Mouse (Mus musculus) limb, embryonic 12.5 days (tissue): ENCODE measurements around the gene Sumf2. TPM values are rescaled to one million over a fixed set of nuclear protein-coding genes. Genes with fewer than 3 reads are reported as not detected.

Experiments
- ATAC-seq: fragments of 200-750 bp; cut with Nextera tagmentation; 2 replicates; pipeline ENCODE4 v1.8.0; 2017; ENCODE audit warnings: low read depth, moderate TSS enrichment; ENCODE audit not compliant: insufficient number of reproducible peaks, insufficient read depth, low FRiP score, low TSS enrichment
- H3K27ac ChIP-seq: fragments of 300-500 bp; sonication (generic); 2 replicates; pipeline ENCODE4 v1.5.1; 2016; ENCODE audit warnings: mild to moderate bottlenecking, moderate library complexity
- H3K27me3 ChIP-seq: fragments of 300-500 bp; sonication (generic); 2 replicates; pipeline ENCODE4 v1.6.1; 2016; ENCODE audit warnings: mild to moderate bottlenecking, moderate library complexity
- H3K36me3 ChIP-seq: fragments of 300-500 bp; sonication (generic); 2 replicates; pipeline ENCODE4 v1.6.1; 2016; ENCODE audit warnings: mild to moderate bottlenecking, moderate library complexity
- H3K4me1 ChIP-seq: fragments of 300-500 bp; sonication (generic); replicated peaks from 2 replicates; pipeline ENCODE4 v1.6.1; 2016
- H3K4me2 ChIP-seq: fragments of 300-500 bp; sonication (generic); 2 replicates; pipeline ENCODE4 v1.6.1; 2016; ENCODE audit warnings: mild to moderate bottlenecking, moderate library complexity
- H3K4me3 ChIP-seq: fragments of 300-500 bp; sonication (generic); replicated peaks from 2 replicates; pipeline ENCODE4 v1.5.1; 2016; ENCODE audit warnings: mild to moderate bottlenecking
- H3K9ac ChIP-seq: fragments of 300-500 bp; sonication (generic); replicated peaks from 2 replicates; pipeline ENCODE4 v1.6.1; 2016; ENCODE audit warnings: mild to moderate bottlenecking, moderate library complexity
- H3K9me3 ChIP-seq: fragments of 300-500 bp; sonication (generic); 2 replicates; pipeline ENCODE4 v1.6.1; 2016; ENCODE audit warnings: mild to moderate bottlenecking, moderate library complexity
- WGBS: fragments of 180-500 bp; shearing (Covaris S2); methylation state at CpG from one replicate; pipeline ENCODE4 v1.1.7; 2016; 5-methylcytosine and 5-hydroxymethylcytosine counted together
- polyA plus RNA-seq: library from polyadenylated mRNA; unstranded; fragments of >200 nt; fragmentation: Nextera tagmentation; extraction: Ambion mirVana; gene quantifications from 2 replicates; pipeline ENCODE4 v1.2.1, GENCODE M21; 2016

Sumf2 gene
- 67.6 and 74.2 TPM in 2 replicates for polyA plus RNA-seq

DNA sequence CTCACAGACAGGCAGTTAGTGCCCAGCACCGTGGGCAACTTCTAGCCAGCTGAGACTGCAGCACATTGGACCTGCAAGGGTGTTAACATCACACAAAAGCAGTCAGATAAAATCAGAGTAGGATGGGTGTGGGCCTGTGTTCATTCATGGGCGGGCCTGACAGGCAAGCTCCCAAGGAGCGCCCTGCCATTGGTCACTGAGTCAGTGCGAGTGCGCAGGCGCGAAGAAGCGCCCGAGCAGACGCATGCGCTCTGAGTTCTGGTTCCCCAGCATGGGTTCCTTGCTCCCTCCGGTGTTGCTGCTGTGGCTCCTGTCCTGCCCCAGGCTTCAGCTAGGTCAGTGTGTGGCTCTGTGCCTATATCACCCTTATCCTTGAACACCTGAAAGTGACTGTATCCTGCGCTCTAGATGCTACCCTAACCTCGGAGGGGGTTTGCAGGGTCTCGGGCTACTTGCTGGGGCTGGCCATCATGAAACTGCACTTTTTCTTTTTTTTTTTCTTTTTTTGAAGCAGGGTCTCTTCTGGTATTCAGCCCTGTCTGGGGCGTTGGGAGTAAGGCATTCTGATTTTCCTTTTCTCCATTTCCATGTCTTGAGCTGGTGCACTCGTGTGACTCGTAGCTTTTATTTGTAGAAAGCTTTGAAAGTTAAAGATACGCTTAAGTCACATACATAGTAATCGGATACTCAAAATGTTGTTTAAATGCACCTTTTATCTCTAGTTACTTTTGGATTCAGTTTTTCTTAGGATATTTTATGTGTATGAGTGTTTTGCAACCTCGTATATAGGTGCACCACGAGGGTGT is at the start of gene Sumf2:
TSS of gene Sumf2 (plus strand) at position 235 of the 806 bp plus-strand sequence.
- Histone ChIP-seq H3K9me3 (no peaks in the 10 kb centered on the region), H3K27me3 (no peaks in the 10 kb centered on the region), H3K4me2 (peak within 1 kb of the TSS; percentile 69), H3K27ac (peak within 1 kb of the TSS; percentile 77), H3K4me3 (peak within 1 kb of the TSS; percentile 64), H3K9ac (peak within 1 kb of the TSS; percentile 73), H3K4me1 (peaks cover 7% of the 10 kb centered on the region), H3K36me3 (peaks cover 43% of the 10 kb centered on the region)
- peak; percentile 91 for ATAC-seq
- WGBS: 13% methylated on average over 22 of the region's 22 CpGs

DNA sequence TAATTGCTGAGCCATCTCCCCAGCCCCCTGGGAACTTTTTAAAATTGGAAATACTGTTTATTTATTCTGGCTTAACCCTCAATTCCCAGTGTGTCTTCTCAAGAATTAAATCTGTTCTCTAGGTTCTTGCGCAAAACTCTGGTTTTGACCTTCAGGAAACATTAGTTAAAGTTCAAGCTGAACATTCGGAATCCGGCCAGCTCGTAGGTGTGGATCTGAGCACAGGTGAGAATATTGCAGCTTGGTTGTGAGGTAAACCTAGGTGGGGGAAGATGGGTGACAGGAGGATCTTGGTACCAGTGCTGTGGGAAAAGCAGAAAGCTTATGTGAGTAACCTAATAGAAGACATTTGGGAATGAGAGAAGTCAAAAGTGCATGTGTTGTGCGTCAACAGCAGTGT is 1.9 kb upstream of the Sumf2 start:
- Histone ChIP-seq H3K9me3 (no peaks in the 10 kb centered on the region), H3K4me3 (no peak overlapping the region), H3K9ac (no peak overlapping the region), H3K4me1 (peaks cover 7% of the 10 kb centered on the region), H3K4me2 (no peak overlapping the region), H3K27ac (no peak overlapping the region), H3K36me3 (peaks cover 31% of the 10 kb centered on the region), H3K27me3 (no peaks in the 10 kb centered on the region)
- WGBS: 92% methylated on average over 5 of the region's 5 CpGs
- ATAC-seq: no peak

DNA sequence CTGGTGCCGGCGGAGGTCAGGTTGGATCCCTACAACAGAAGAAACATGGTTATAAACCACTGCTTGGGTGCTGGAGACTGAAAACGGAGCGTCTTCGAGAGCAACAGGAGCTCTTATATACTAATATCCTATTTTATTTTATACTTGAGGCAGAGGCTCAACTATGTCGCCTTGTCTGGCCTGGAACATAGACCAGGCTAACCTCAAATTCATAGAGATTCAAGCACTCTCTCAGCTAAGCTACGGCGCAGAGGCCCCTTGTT is 703 bp downstream of the Sumf2 start:
- Histone ChIP-seq H3K4me2 (peak overlapping the region; percentile 69), H3K9me3 (no peaks in the 10 kb centered on the region), H3K27ac (no peak overlapping the region), H3K9ac (peak overlapping the region; percentile 73), H3K4me3 (peak overlapping the region; percentile 64), H3K4me1 (peaks cover 7% of the 10 kb centered on the region), H3K36me3 (peaks cover 46% of the 10 kb centered on the region), H3K27me3 (no peaks in the 10 kb centered on the region)
- no peak; the same call in 1 of the 2 replicates for ATAC-seq
- 60% methylated on average over 8 of the region's 8 CpGs for WGBS

DNA sequence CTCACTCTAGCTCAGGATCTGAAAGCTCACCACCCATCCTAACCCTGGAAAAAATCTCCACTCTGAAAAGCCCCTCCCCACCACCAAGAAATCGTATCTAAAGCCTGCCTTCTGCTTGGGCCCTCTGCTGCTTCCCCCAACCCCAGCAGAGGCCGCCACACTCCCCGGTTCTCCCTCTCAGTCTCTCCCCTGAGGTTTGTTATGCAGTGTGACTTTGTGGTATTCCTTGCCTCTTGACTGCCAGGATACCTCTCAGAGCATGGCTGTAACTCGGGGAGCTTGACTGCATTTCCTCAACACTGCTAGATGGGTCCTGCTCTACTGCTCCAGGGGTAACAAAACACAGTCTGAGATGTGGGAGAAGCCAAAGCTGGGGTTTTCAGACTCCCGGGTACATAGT is 8.4 kb downstream of the Sumf2 start:
- Histone ChIP-seq H3K36me3 (peaks cover 86% of the 10 kb centered on the region), H3K4me2 (no peak overlapping the region), H3K4me1 (no peaks in the 10 kb centered on the region), H3K9me3 (no peaks in the 10 kb centered on the region), H3K9ac (no peak overlapping the region), H3K4me3 (no peak overlapping the region), H3K27me3 (no peaks in the 10 kb centered on the region), H3K27ac (no peak overlapping the region)
- WGBS: 50% methylated on average over 5 of the region's 5 CpGs
- ATAC-seq: no peak

DNA sequence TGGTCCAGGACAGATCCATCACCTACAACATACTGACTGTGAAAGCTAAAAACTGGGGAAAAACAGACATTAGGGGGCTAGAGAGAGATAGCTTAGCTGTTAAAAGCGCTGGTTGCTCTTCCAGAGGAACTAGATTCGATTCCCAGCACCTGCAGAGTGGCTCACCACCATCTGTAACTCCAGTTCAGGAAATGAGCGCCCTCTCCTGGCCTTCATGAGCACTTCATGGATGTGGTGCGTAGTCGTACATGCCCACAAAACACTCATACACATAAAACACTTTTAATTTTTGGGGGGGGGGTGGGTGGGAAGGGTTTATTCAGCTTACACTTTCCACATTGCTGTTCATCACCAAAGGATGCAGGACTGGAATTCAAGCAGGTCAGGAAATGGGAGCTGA is 9.6 kb downstream of the Sumf2 start:
- ATAC-seq: no peak
- Histone ChIP-seq H3K4me1 (no peaks in the 10 kb centered on the region), H3K4me2 (no peak overlapping the region), H3K9me3 (no peaks in the 10 kb centered on the region), H3K4me3 (no peak overlapping the region), H3K9ac (no peak overlapping the region), H3K36me3 (peaks cover 91% of the 10 kb centered on the region), H3K27me3 (no peaks in the 10 kb centered on the region), H3K27ac (no peak overlapping the region)
- 86% methylated on average over 5 of the region's 5 CpGs for WGBS

GRCm38 (mm10) chr5:129862325-129862724 is 15.5 kb downstream of the Sumf2 start:
- no peaks in the 10 kb centered on the region; the same call in 1 of the 2 replicates for H3K27me3 ChIP-seq
- H3K4me1 ChIP-seq: 0 out of 2 replicates have a peak, but pooled peaks cover 4% of the 10 kb centered on the region
- H3K9ac ChIP-seq: no peak overlapping the region
- WGBS: 98% methylated on average over 6 of the region's 6 CpGs
- H3K27ac ChIP-seq: no peak overlapping the region
- H3K36me3 ChIP-seq: peaks cover 54% of the 10 kb centered on the region
- H3K9me3 ChIP-seq: no peaks in the 10 kb centered on the region; the same call in 1 of the 2 replicates
- no peak overlapping the region for H3K4me2 ChIP-seq
- H3K4me3 ChIP-seq: no peak overlapping the region
- no peak for ATAC-seq

DNA sequence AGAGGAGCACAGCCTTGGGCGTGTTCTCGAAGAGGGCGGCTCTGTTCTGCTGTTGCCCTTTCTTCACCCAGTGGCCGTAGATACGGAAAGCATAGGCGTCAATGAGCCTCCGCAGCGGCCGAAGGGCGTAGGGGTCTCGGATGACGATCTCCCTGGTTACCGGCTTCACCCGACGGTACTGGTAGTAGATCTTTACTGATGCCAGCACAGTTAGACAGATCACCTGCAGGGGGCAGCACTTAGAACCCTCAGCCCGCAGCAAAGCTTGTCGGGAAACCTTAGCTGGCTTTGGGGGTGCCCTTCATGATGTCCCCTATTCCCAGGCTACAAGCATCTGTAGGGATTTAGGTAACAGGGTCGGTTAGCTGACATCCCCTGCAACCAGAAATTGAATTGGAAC is 17.7 kb downstream of the Sumf2 start:
- Histone ChIP-seq H3K36me3 (peaks cover 35% of the 10 kb centered on the region), H3K4me3 (no peak overlapping the region), H3K4me2 (peak overlapping the region; percentile 31), H3K9me3 (no peaks in the 10 kb centered on the region; the same call in 1 of the 2 replicates), H3K27me3 (no peaks in the 10 kb centered on the region; the same call in 1 of the 2 replicates), H3K4me1 (0 out of 2 replicates have a peak, but pooled peaks cover 4% of the 10 kb centered on the region), H3K9ac (0 out of 2 replicates have a peak overlapping the region, but pooled peaks have one; percentile 8), H3K27ac (no peak overlapping the region)
- 13% methylated on average over 18 of the region's 18 CpGs for WGBS
- ATAC-seq: no peak

GRCm38 (mm10) chr5:129865841-129866240 is 19.1 kb downstream of the Sumf2 start:
- no peak overlapping the region for H3K27ac ChIP-seq
- H3K4me1 ChIP-seq: 0 out of 2 replicates have a peak, but pooled peaks cover 4% of the 10 kb centered on the region
- H3K9me3 ChIP-seq: no peaks in the 10 kb centered on the region; the same call in 1 of the 2 replicates
- no peak overlapping the region for H3K4me3 ChIP-seq
- 83% methylated on average over 12 of the region's 12 CpGs for WGBS
- H3K36me3 ChIP-seq: peaks cover 21% of the 10 kb centered on the region
- H3K9ac ChIP-seq: no peak overlapping the region
- no peak overlapping the region for H3K4me2 ChIP-seq
- H3K27me3 ChIP-seq: no peaks in the 10 kb centered on the region; the same call in 1 of the 2 replicates
- no peak for ATAC-seq

GRCm38 (mm10) chr5:129869238-129869995 is 22.6 kb downstream of the Sumf2 start:
- Histone ChIP-seq H3K9ac (no peak overlapping the region), H3K4me3 (no peak overlapping the region), H3K27ac (no peak overlapping the region), H3K9me3 (no peaks in the 10 kb centered on the region), H3K36me3 (no peaks in the 10 kb centered on the region), H3K27me3 (no peaks in the 10 kb centered on the region; the same call in 1 of the 2 replicates), H3K4me2 (no peak overlapping the region), H3K4me1 (0 out of 2 replicates have a peak, but pooled peaks cover under 1% of the 10 kb centered on the region)
- no peak for ATAC-seq
- 91% methylated on average over 19 of the region's 19 CpGs for WGBS

DNA sequence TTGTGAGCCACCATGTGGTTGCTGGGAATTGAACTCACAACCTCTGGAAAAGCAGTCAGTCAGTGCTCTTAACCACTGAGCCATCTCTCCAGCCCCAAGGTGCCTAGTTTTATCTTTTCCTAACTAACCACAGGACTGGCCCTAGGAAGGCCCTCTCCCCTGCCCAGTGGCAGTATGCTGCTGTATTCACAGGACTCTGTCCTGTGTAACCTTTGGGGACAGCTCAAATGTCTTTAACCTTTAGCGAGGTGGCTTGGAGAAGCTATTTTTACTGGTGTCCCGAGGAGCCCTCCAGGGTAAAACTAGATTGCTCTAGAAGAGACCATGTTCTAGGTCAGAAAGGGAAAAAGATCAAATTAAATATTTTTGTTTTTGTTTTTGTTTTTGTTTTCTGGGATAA is 24.5 kb downstream of the Sumf2 start:
- no peak overlapping the region for H3K4me2 ChIP-seq
- 83% methylated on average over 2 of the region's 2 CpGs for WGBS
- no peaks in the 10 kb centered on the region for H3K9me3 ChIP-seq
- no peaks in the 10 kb centered on the region for H3K4me1 ChIP-seq
- H3K27me3 ChIP-seq: no peaks in the 10 kb centered on the region
- no peaks in the 10 kb centered on the region for H3K36me3 ChIP-seq
- H3K4me3 ChIP-seq: no peak overlapping the region
- no peak overlapping the region for H3K27ac ChIP-seq
- no peak overlapping the region for H3K9ac ChIP-seq
- no peak for ATAC-seq

- Histone ChIP-seq H3K27me3 (no peaks in the 10 kb centered on the region), H3K36me3 (no peaks in the 10 kb centered on the region), H3K4me3 (no peak overlapping the region), H3K27ac (no peak overlapping the region), H3K4me2 (no peak overlapping the region), H3K4me1 (no peaks in the 10 kb centered on the region), H3K9me3 (no peaks in the 10 kb centered on the region), H3K9ac (no peak overlapping the region)
- ATAC-seq: no peak
- WGBS: 85% methylated on average over 12 of the region's 12 CpGs
Observed at GRCm38 (mm10) chr5:129873942-129874341, 27.2 kb downstream of the Sumf2 start.
